Mouse (Mus musculus): ENCODE data around the gene Ifitm3. TPM values are rescaled to one million over a fixed set of nuclear protein-coding genes. Genes with fewer than 3 reads are reported as not detected.
"Not testable (repeated sequence)": the region's sequence is repeated elsewhere in the genome, so short reads cannot be mapped to it uniquely, and the experiment has no call there.

Ifitm3 gene
- polyA plus RNA-seq, 1 experiment from 2014 or later, result 164 TPM

DNA sequence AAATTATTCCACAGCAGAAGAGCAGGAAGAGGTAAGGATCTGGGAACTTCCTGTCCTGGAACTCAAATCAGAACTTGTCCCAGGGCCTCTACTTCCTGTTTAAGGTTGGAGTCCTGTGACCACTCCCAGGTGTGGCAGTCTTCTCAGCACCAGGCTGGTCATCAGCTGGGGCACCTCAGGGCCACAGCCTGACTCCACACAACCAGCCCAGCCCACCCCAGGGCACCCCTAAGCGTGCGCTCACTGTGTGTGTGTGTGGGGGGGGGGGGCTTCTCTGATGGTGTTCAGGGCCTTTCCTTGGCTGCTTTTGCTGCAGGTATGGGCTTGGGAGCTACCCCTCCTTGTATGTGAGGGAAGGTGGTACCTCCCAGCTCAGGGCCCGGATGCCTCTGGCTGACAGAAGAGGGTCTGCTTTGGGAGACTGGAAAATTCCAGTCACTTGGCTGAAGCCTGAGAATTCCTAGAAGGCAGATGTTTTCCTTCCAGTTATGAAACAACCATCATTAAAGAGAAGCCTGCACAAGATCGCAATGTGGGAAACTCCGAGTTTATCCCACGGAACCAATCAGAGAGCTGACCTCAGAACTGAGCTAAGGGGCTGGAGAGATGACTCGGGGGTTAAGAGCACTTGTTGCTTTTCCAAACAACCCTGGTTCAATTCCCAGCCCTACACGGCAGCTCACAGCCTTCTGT lies 38.9 kb downstream of the Ifitm3 start:
- H3K36me3 ChIP-seq (ENCODE audit: insufficient read depth), result no peaks in the 10 kb centered on the region
- peak; percentile 58 for ATAC-seq (ENCODE audit: insufficient read depth)
- H3K27me3 ChIP-seq (ENCODE audit: insufficient read depth, low read length), result no peaks in the 10 kb centered on the region
- H3K4me3 ChIP-seq (ENCODE audit: low read depth, low read length), result no peak overlapping the region
- H3K4me2 ChIP-seq, result no peak overlapping the region
- 0 out of 2 replicates have a peak, but pooled peaks cover 10% of the 10 kb centered on the region for H3K4me1 ChIP-seq (ENCODE audit: insufficient read depth)
- no peaks in the 10 kb centered on the region for H3K9me3 ChIP-seq (ENCODE audit: low read depth, low read length)
- TF ChIP-seq CTCF (IDR thresholded peaks at IDR 0.05; ENCODE audit: low read depth), result no peak
- H3K27ac ChIP-seq (ENCODE audit: low read depth), result peak overlapping the region; percentile 68; the same call in 1 of the 2 replicates
- WGBS, result 37% methylated on average over 8 of the region's 8 CpGs
- no peak overlapping the region for H3K9ac ChIP-seq
- DNase-seq, result peak; percentile 77

DNA sequence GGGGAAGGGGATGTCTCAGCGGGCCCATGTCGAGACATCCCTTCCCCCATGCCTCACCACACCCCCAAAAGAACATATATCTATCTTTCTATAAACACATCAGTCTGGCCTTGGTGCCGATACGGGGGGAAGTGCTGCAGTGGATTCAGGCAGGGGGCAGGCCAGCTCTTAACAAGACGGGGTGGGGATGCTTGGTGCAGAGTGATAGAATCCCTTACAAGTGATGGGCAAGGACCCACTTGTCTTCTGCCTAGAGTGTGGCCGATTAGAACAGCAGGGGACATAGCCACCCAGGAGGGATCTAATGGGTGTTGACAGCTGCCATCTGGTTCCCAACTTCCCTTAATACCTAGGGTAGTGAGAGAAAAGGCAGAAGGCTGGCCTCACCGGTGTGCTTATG lies 39.6 kb downstream of the Ifitm3 start:
- no peak for DNase-seq
- Histone ChIP-seq H3K9me3 (ENCODE audit: low read depth, low read length) (no peaks in the 10 kb centered on the region), H3K4me1 (ENCODE audit: insufficient read depth) (0 out of 2 replicates have a peak, but pooled peaks cover 10% of the 10 kb centered on the region), H3K36me3 (ENCODE audit: insufficient read depth) (no peaks in the 10 kb centered on the region), H3K27ac (ENCODE audit: low read depth) (peak overlapping the region; percentile 68; the same call in 1 of the 2 replicates), H3K9ac (no peak overlapping the region), H3K4me2 (no peak overlapping the region), H3K4me3 (ENCODE audit: low read depth, low read length) (no peak overlapping the region), H3K27me3 (ENCODE audit: insufficient read depth, low read length) (no peaks in the 10 kb centered on the region)
- no peak for ATAC-seq (ENCODE audit: insufficient read depth)
- no peak for TF ChIP-seq CTCF (IDR thresholded peaks at IDR 0.05; ENCODE audit: low read depth)
- WGBS, result 25% methylated on average over 7 of the region's 7 CpGs

DNA sequence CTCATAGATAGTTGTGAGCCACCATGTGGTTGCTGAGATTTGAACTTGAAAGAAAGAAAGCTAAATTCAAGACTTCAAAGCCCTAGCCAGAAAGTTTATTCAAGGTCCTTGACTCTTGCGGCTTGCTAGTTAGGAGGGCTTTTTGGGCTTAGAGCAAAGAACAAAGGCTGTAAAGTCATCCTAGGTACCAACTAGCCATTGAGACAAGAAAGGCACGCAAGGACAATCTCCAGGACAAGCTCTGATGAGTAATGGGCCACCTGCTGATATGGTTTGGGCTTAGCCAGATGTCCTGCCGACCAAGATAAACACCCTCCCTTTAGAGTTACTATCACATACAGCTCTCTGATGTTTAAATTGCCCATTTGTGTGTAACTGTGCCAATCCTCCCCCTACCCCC lies 41.9 kb downstream of the Ifitm3 start:
- DNase-seq; H3K27me3 ChIP-seq (ENCODE audit: insufficient read depth, low read length); H3K36me3 ChIP-seq (ENCODE audit: insufficient read depth); ATAC-seq (ENCODE audit: insufficient read depth); H3K4me1 ChIP-seq (ENCODE audit: insufficient read depth); H3K9ac ChIP-seq; H3K4me3 ChIP-seq (ENCODE audit: low read depth, low read length); H3K9me3 ChIP-seq (ENCODE audit: low read depth, low read length); H3K27ac ChIP-seq (ENCODE audit: low read depth): not testable (repeated sequence)
- peak overlapping the region; percentile 48; the same call in 1 of the 2 replicates for H3K4me2 ChIP-seq
- WGBS, result 27% methylated on average over 3 of the region's 3 CpGs

DNA sequence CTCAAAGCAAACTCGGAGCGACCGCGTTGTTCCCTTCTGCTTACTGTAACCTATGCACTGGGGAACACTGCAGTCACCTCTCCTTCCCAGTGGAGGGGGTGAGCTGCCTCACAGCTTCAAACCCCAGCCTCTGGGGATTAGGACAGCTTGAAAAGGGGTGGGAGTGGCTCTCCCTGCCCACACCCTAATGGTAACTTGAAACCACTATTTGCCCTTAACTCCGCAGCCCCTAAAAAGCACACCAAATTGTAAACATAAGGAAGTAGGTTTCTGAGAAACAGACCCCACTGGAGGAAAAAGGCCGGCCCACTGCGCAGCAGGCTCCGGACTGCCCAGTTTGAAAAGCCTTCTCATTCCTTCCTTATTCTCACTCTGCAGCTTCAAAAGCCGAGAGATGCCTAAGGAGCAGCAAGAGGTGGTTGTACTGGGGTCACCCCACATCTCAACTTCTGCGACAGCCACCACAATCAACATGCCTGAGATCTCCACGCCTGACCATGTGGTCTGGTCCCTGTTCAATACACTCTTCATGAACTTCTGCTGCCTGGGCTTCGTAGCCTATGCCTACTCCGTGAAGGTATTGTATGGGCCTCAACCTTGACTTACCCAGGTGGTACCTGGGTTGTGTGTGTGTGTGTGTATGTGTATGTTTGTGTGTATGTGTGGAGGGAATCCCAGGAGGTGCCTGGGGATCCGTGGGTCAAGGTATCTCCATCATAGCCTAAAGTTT lies 42.5 kb downstream of the Ifitm3 start:
- Histone ChIP-seq H3K4me2 (peak overlapping the region; percentile 48), H3K36me3 (ENCODE audit: insufficient read depth) (no peaks in the 10 kb centered on the region), H3K27ac (ENCODE audit: low read depth) (peak overlapping the region; percentile 59; the same call in 1 of the 2 replicates), H3K4me1 (ENCODE audit: insufficient read depth) (0 out of 2 replicates have a peak, but pooled peaks cover 6% of the 10 kb centered on the region), H3K4me3 (ENCODE audit: low read depth, low read length) (no peak overlapping the region), H3K9me3 (ENCODE audit: low read depth, low read length) (no peaks in the 10 kb centered on the region), H3K27me3 (ENCODE audit: insufficient read depth, low read length) (no peaks in the 10 kb centered on the region), H3K9ac (no peak overlapping the region)
- ATAC-seq (ENCODE audit: insufficient read depth) (peak; percentile 74), DNase-seq (peak; percentile 66)
- TF ChIP-seq CTCF (IDR thresholded peaks at IDR 0.05; ENCODE audit: low read depth), result no peak
- 6% methylated on average over 14 of the region's 14 CpGs for WGBS

DNA sequence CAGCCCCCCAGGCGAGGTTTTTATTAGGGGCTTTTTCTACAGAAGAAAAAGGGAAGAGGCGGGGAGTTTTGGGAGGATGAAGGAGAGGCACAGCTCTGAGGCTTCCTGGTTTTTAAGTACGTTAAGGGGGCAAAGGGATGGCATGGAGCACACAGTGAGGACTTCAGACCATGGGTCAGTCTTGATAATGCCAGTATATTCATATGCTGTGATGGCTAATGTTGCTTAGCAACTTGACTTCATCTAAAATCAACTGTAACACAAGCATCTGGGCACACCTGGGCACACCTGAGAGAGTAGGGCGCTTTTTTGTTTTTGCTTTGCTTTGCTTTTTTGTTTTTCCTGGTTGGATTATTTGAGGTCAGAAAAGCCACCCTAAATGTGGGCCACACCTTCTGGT lies 43.6 kb downstream of the Ifitm3 start, which contains the start of gene Ifitm1:
Ifitm1 (plus strand) TSS at position 301 of the 400 bp plus-strand sequence.
- no peak within 1 kb of the TSS for H3K4me3 ChIP-seq (ENCODE audit: low read depth, low read length)

DNA sequence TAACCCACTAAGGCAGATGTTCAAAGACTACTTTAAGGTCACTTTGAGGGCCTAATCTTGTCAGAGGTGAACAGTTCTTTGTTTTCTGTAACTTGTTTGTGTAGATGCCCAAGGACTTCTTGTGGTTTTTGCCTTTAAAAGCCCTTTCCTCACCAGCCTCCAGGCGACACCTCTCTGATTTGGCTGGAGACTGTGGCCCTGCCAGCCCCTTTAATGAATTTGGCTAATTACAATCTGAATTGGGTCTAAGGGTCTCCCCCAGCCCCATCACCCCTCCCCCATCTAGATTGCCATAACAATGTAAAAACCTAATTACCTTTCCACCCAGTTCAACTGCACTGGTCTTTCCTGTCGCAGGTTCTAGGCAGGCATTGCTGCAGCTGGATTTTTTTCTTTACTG lies 47.8 kb downstream of the Ifitm3 start:
- no peak for TF ChIP-seq CTCF (IDR thresholded peaks at IDR 0.05; ENCODE audit: low read depth)
- Histone ChIP-seq H3K4me1 (ENCODE audit: insufficient read depth) (no peaks in the 10 kb centered on the region), H3K9ac (no peak overlapping the region), H3K9me3 (ENCODE audit: low read depth, low read length) (no peaks in the 10 kb centered on the region), H3K27me3 (ENCODE audit: insufficient read depth, low read length) (no peaks in the 10 kb centered on the region), H3K36me3 (ENCODE audit: insufficient read depth) (no peaks in the 10 kb centered on the region), H3K4me3 (ENCODE audit: low read depth, low read length) (no peak overlapping the region), H3K27ac (ENCODE audit: low read depth) (no peak overlapping the region), H3K4me2 (no peak overlapping the region)
- ATAC-seq (ENCODE audit: insufficient read depth), result no peak
- 91% methylated on average over 2 of the region's 2 CpGs for WGBS
- DNase-seq, result no peak

More for the DNA sequence above, 43.6 kb downstream of the Ifitm3 start, which contains the start of gene Ifitm1:
- no peak for ATAC-seq (ENCODE audit: insufficient read depth)
- 0 out of 2 replicates have a peak, but pooled peaks cover 6% of the 10 kb centered on the region for H3K4me1 ChIP-seq (ENCODE audit: insufficient read depth)
- no peak for TF ChIP-seq CTCF (IDR thresholded peaks at IDR 0.05; ENCODE audit: low read depth)
- H3K9ac ChIP-seq, result no peak within 1 kb of the TSS
- no peaks in the 10 kb centered on the region for H3K27me3 ChIP-seq (ENCODE audit: insufficient read depth, low read length)
- no peaks in the 10 kb centered on the region for H3K9me3 ChIP-seq (ENCODE audit: low read depth, low read length)
- H3K36me3 ChIP-seq (ENCODE audit: insufficient read depth), result no peaks in the 10 kb centered on the region
- peak within 1 kb of the TSS; percentile 59; the same call in 1 of the 2 replicates for H3K27ac ChIP-seq (ENCODE audit: low read depth)
- WGBS, result 89% methylated on average over 4 of the region's 4 CpGs
- DNase-seq, result no peak
- peak within 1 kb of the TSS; percentile 48 for H3K4me2 ChIP-seq

DNA sequence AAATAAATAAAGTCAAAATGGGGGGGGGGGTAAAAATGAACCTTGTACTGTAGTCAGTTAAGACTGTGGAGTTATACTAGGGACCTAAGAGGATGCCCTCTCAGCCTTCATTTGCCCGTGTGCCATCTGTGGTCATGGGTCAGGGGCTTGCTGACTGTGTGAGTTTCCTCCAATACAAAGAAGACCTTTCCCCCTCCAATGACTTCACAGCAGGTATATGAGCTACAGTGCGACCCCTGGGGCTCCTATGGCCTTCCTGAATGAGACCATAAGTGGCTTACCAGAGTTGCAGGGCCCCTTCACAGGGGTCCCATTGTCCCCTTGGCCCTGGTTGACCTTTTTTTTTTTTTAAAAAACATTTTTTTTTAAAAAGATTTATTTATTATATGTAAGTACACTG lies 49.2 kb downstream of the Ifitm3 start:
- DNase-seq (no peak), ATAC-seq (ENCODE audit: insufficient read depth) (no peak)
- Histone ChIP-seq H3K4me3 (ENCODE audit: low read depth, low read length) (no peak overlapping the region), H3K36me3 (ENCODE audit: insufficient read depth) (no peaks in the 10 kb centered on the region), H3K4me2 (no peak overlapping the region), H3K27ac (ENCODE audit: low read depth) (no peak overlapping the region), H3K4me1 (ENCODE audit: insufficient read depth) (peaks cover 3% of the 10 kb centered on the region; the same call in 1 of the 2 replicates), H3K9ac (no peak overlapping the region), H3K27me3 (ENCODE audit: insufficient read depth, low read length) (no peaks in the 10 kb centered on the region), H3K9me3 (ENCODE audit: low read depth, low read length) (no peaks in the 10 kb centered on the region)
- no peak for TF ChIP-seq CTCF (IDR thresholded peaks at IDR 0.05; ENCODE audit: low read depth)
- 82% methylated on average over 2 of the region's 2 CpGs for WGBS

All from lung, embryonic 14.5 days (tissue).